Comparison of ENCODE assay signal across 10 mouse cellular contexts in the genomic region with DNA sequence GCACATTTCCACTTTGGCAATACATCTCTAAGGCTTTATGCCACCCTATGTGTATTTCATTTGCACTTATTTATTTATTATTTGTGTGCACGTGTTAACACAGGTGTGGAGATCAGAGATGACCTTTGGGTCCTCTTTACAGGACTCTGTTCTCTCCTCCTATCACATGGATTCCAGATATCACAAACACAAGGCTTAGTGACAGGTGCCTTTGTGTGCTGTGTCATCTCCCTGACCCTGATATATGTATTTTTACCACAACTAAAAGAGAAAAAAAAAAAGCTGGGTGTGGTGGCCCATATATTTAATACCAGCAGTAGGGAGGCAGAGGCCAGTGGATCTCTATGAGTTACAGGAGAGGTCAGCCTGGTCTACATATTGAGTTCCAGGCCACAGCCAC. TPM values are rescaled to one million over a fixed set of nuclear protein-coding genes. Genes with fewer than 3 reads are reported as not detected.
DNase-seq lines count a peak whose midpoint lies in the region; ATAC-seq and TF ChIP-seq lines count a peak whose summit lies in the region.
"Had no signal": no experiment of that assay in that cellular context is flagged by ENCODE, and none has a peak within 500 bp of the region (broad histone marks: within the 10 kb centered on the region; RNA-seq: fewer than 3 reads in every experiment).

No protein-coding gene starts in this region.

- WGBS in kidney, postnatal 0 days: 42% methylated on average over 1 of the region's 1 CpGs
- 74% methylated on average over 1 of the region's 1 CpGs for WGBS in forebrain, embryonic 10.5 days
- WGBS in limb, embryonic 10.5 days: 78% methylated on average over 1 of the region's 1 CpGs

- no peak overlapping the region for H3K27ac ChIP-seq in kidney, postnatal 0 days
- peak overlapping the region; percentile 93 for H3K27ac ChIP-seq in forebrain, embryonic 10.5 days
- peak overlapping the region; percentile 95 for H3K27ac ChIP-seq in limb, embryonic 10.5 days

- H3K36me3 ChIP-seq in kidney, postnatal 0 days (ENCODE audit: insufficient read depth, low read length): no peaks in the 10 kb centered on the region
- no peaks in the 10 kb centered on the region for H3K36me3 ChIP-seq in forebrain, embryonic 10.5 days (replicated peaks)
- H3K36me3 ChIP-seq in limb, embryonic 10.5 days: no peaks in the 10 kb centered on the region
- H3K36me3 ChIP-seq in myocyte (ENCODE audit: control insufficient read depth, insufficient read depth): no peaks in the 10 kb centered on the region
- H3K36me3 ChIP-seq: G1E had no signal

- H3K9ac ChIP-seq in kidney, postnatal 0 days (ENCODE audit: low read depth, low read length): no peak overlapping the region

- DNase-seq in kidney, postnatal 0 days (ENCODE audit: low spot score): no peak
- no peak for DNase-seq in kidney, postnatal 14 days
- DNase-seq in forebrain, embryonic 10.5 days (ENCODE audit: extremely low spot score, low spot score): no peak
- DNase-seq in limb, embryonic 10.5 days (ENCODE audit: low spot score): no peak
- DNase-seq in gastrocnemius, postnatal 4 days (ENCODE audit: low spot score in 2 of 2): no peak
- DNase-seq in layer of hippocampus, adult 11-12 months (ENCODE audit: low spot score): no peak
- DNase-seq in thymus, postnatal 10 days (ENCODE audit: low spot score in 2 of 2): no peak

- H3K27me3 ChIP-seq in kidney, postnatal 0 days (ENCODE audit: insufficient read depth, low read length): no peaks in the 10 kb centered on the region
- H3K27me3 ChIP-seq in forebrain, embryonic 10.5 days (ENCODE audit: poor library complexity, severe bottlenecking): no peaks in the 10 kb centered on the region
- H3K27me3 ChIP-seq in limb, embryonic 10.5 days (ENCODE audit: low read depth, poor library complexity, severe bottlenecking): no peaks in the 10 kb centered on the region
- no peaks in the 10 kb centered on the region for H3K27me3 ChIP-seq in myocyte (ENCODE audit: control insufficient read depth, insufficient read depth, insufficient read length)

- no peak overlapping the region for H3K4me3 ChIP-seq in kidney, postnatal 0 days (replicated peaks; ENCODE audit: low read depth, low read length)
- H3K4me3 ChIP-seq in forebrain, embryonic 10.5 days: peak overlapping the region; percentile 52
- peak overlapping the region; percentile 49; the same call in 1 of the 2 replicates for H3K4me3 ChIP-seq in limb, embryonic 10.5 days
- peak overlapping the region; percentile 9 for H3K4me3 ChIP-seq in myocyte

- no peak overlapping the region for H3ac ChIP-seq in myocyte (ENCODE audit: control insufficient read depth, insufficient read length)

- H3K4me1 ChIP-seq in kidney, postnatal 0 days (replicated peaks; ENCODE audit: insufficient read depth, low read length): peaks cover 13% of the 10 kb centered on the region
- peaks cover 23% of the 10 kb centered on the region for H3K4me1 ChIP-seq in forebrain, embryonic 10.5 days
- H3K4me1 ChIP-seq in limb, embryonic 10.5 days: peaks cover 21% of the 10 kb centered on the region

- no peak for TF ChIP-seq POLR2A in myocyte (IDR thresholded peaks at IDR 0.05; ENCODE audit: insufficient read length, low read depth)

- peak overlapping the region; percentile 58; the same call in 1 of the 2 replicates for H3K4me2 ChIP-seq in kidney, postnatal 0 days (ENCODE audit: low read length)
- H3K4me2 ChIP-seq in myocyte (ENCODE audit: low read depth): peak overlapping the region; percentile 93

- no peaks in the 10 kb centered on the region for H3K79me2 ChIP-seq in myocyte (ENCODE audit: control insufficient read depth, insufficient read depth)

- H3K9me3 ChIP-seq in kidney, postnatal 0 days (replicated peaks; ENCODE audit: low read length): no peaks in the 10 kb centered on the region
- no peaks in the 10 kb centered on the region for H3K9me3 ChIP-seq in forebrain, embryonic 10.5 days
- no peaks in the 10 kb centered on the region for H3K9me3 ChIP-seq in limb, embryonic 10.5 days (replicated peaks)
- H3K9me3 ChIP-seq: G1E had no signal

- no peak for TF ChIP-seq CTCF in kidney, postnatal 0 days (IDR thresholded peaks at IDR 0.05; ENCODE audit: low read depth)

- no peak for ATAC-seq in kidney, postnatal 0 days (replicated peaks; ENCODE audit: low FRiP score, low read depth)

TF ChIP-seq in myocyte, 11 proteins besides CTCF, POLR2A, EP300 and RAD21:
- TF ChIP-seq MYOD1 (IDR thresholded peaks at IDR 0.05; ENCODE audit: control insufficient read depth in 1 of 3, insufficient read length in 2 of 3, low read depth in 2 of 3): no peak
- no peak for TF ChIP-seq SRF (IDR thresholded peaks at IDR 0.05; ENCODE audit: control insufficient read depth, insufficient read length, low read depth)
- TF ChIP-seq MAX (IDR thresholded peaks at IDR 0.05; ENCODE audit: low read depth): no peak

RNA-seq across cellular contexts. Expression of gene Rbp7, which starts 10.3 kb away (rescaled TPM):
- polyA plus RNA-seq in kidney, postnatal 0 days (2015; fragmentation: Nextera tagmentation; extraction: Ambion mirVana): 1.3 TPM in 2 replicates
- not detected in 2 replicates for polyA plus RNA-seq in forebrain, embryonic 10.5 days (2016; fragmentation: Nextera tagmentation; extraction: Ambion mirVana)
- polyA plus RNA-seq in limb, embryonic 10.5 days (2016; fragmentation: Nextera tagmentation; extraction: Ambion mirVana): not detected in 2 replicates
- polyA plus RNA-seq in myocyte (2012; fragmentation: generic; extraction: Trizol): not detected
- total RNA-seq in gastrocnemius, postnatal 4 days (2021): 10 to 100 TPM; 11.0 to 13.5 TPM
- total RNA-seq: G1E had no signal
- polyA plus RNA-seq: G1E had no signal

RNA-seq across cellular contexts. Expression of gene Ube4b, which starts 17.9 kb away (rescaled TPM):
- polyA plus RNA-seq in kidney, postnatal 0 days (2015; fragmentation: Nextera tagmentation; extraction: Ambion mirVana): 26.9 and 28.8 TPM in 2 replicates
- polyA plus RNA-seq in forebrain, embryonic 10.5 days (2016; fragmentation: Nextera tagmentation; extraction: Ambion mirVana): 61.8 and 64.6 TPM in 2 replicates
- polyA plus RNA-seq in limb, embryonic 10.5 days (2016; fragmentation: Nextera tagmentation; extraction: Ambion mirVana): 72.2 and 76.4 TPM in 2 replicates
- polyA plus RNA-seq in myocyte (2012; fragmentation: generic; extraction: Trizol): 57.4 TPM
- total RNA-seq in gastrocnemius, postnatal 4 days (2021): 10 to 100 TPM; 77.9 to 86.7 TPM

RNA-seq across cellular contexts. Expression of gene Tmem274, which starts 32.7 kb away (rescaled TPM):
- not detected in 2 replicates for polyA plus RNA-seq in kidney, postnatal 0 days (2015; fragmentation: Nextera tagmentation; extraction: Ambion mirVana)
- polyA plus RNA-seq in forebrain, embryonic 10.5 days (2016; fragmentation: Nextera tagmentation; extraction: Ambion mirVana): 0.50 and 0.63 TPM in 2 replicates
- 0.26 and 0.83 TPM in 2 replicates for polyA plus RNA-seq in limb, embryonic 10.5 days (2016; fragmentation: Nextera tagmentation; extraction: Ambion mirVana)
- polyA plus RNA-seq in myocyte (2012; fragmentation: generic; extraction: Trizol): not detected
- not detected for total RNA-seq in gastrocnemius, postnatal 4 days (2021)
- total RNA-seq: G1E had no signal
- polyA plus RNA-seq: G1E; lung, postnatal 0 days had no signal

RNA-seq across cellular contexts. Expression of gene Nmnat1, which starts 40.5 kb away (rescaled TPM):
- 9.6 and 13.5 TPM in 2 replicates for polyA plus RNA-seq in kidney, postnatal 0 days (2015; fragmentation: Nextera tagmentation; extraction: Ambion mirVana)
- polyA plus RNA-seq in forebrain, embryonic 10.5 days (2016; fragmentation: Nextera tagmentation; extraction: Ambion mirVana): 17.9 and 18.4 TPM in 2 replicates
- polyA plus RNA-seq in limb, embryonic 10.5 days (2016; fragmentation: Nextera tagmentation; extraction: Ambion mirVana): 16.1 and 16.8 TPM in 2 replicates
- 9.3 TPM for polyA plus RNA-seq in myocyte (2012; fragmentation: generic; extraction: Trizol)
- 10 to 100 TPM; 12.9 to 13.0 TPM for total RNA-seq in gastrocnemius, postnatal 4 days (2021)

RNA-seq across cellular contexts. Expression of gene Lzic, which starts 40.6 kb away (rescaled TPM):
- polyA plus RNA-seq in kidney, postnatal 0 days (2015; fragmentation: Nextera tagmentation; extraction: Ambion mirVana): 31.1 and 31.7 TPM in 2 replicates
- polyA plus RNA-seq in forebrain, embryonic 10.5 days (2016; fragmentation: Nextera tagmentation; extraction: Ambion mirVana): 51.8 and 55.2 TPM in 2 replicates
- polyA plus RNA-seq in limb, embryonic 10.5 days (2016; fragmentation: Nextera tagmentation; extraction: Ambion mirVana): 55.1 and 55.4 TPM in 2 replicates
- 45.5 TPM for polyA plus RNA-seq in myocyte (2012; fragmentation: generic; extraction: Trizol)
- total RNA-seq in gastrocnemius, postnatal 4 days (2021): 10 to 100 TPM; 25.0 to 27.6 TPM
